Mouse (Mus musculus) liver, postnatal 0 days (tissue): ENCODE measurements around the gene Bcl2l14. TPM values are rescaled to one million over a fixed set of nuclear protein-coding genes. Genes with fewer than 3 reads are reported as not detected.

Experiments used
- ATAC-seq: fragments of 200-750 bp; cut with Nextera tagmentation; 2 replicates; pipeline ENCODE4 v1.8.0; 2017; ENCODE audit warnings: mild to moderate bottlenecking, moderate library complexity
- DNase-seq: peaks from one replicate; pipeline ENCODE4 v3.0.0-alpha.2; 2016
- H3K27ac ChIP-seq: fragments of 300-500 bp; sonication (generic); 2 replicates; pipeline ENCODE4 v1.5.1; 2014; ENCODE audit warnings: antibody characterized with exemption, moderate library complexity, mild to moderate bottlenecking, low read depth
- H3K27me3 ChIP-seq: fragments of 300-500 bp; sonication (generic); 2 replicates; pipeline ENCODE4 v1.6.1; 2014; ENCODE audit warnings: low read length, control low read depth, mixed read lengths; ENCODE audit not compliant: insufficient read depth
- H3K36me3 ChIP-seq: fragments of 300-500 bp; sonication (generic); replicated peaks from 2 replicates; pipeline ENCODE4 v1.6.1; 2014; ENCODE audit warnings: mild to moderate bottlenecking, control low read depth, low read length, moderate library complexity, mixed read lengths; ENCODE audit not compliant: insufficient read depth
- H3K4me1 ChIP-seq: fragments of 300-500 bp; sonication (generic); 2 replicates; pipeline ENCODE4 v1.6.1; 2014; ENCODE audit warnings: antibody characterized with exemption, mild to moderate bottlenecking, control low read depth; ENCODE audit not compliant: insufficient read depth
- H3K4me2 ChIP-seq: fragments of 300-500 bp; sonication (generic); 2 replicates; pipeline ENCODE4 v1.6.1; 2014; ENCODE audit warnings: low read depth, mild to moderate bottlenecking, low read length, moderate library complexity, mixed read lengths
- H3K4me3 ChIP-seq: fragments of 300-500 bp; sonication (generic); 2 replicates; pipeline ENCODE4 v1.5.1; 2014; ENCODE audit warnings: low read depth, low read length
- H3K9ac ChIP-seq: fragments of 300-500 bp; sonication (generic); replicated peaks from 2 replicates; pipeline ENCODE4 v1.6.1; 2014; ENCODE audit warnings: mild to moderate bottlenecking, moderate library complexity
- H3K9me3 ChIP-seq: fragments of 300-500 bp; sonication (generic); 2 replicates; pipeline ENCODE4 v1.6.1; 2016; ENCODE audit warnings: mild to moderate bottlenecking, control low read depth, low read length, mixed read lengths
- CTCF ChIP-seq: sonication (generic); IDR thresholded peaks from 2 replicates; pipeline ENCODE4 v1.5.1; 2016; ENCODE audit warnings: antibody characterized with exemption, low read depth
- EP300 ChIP-seq: IDR thresholded peaks from 2 replicates; pipeline ENCODE4 v1.6.1; 2016; ENCODE audit warnings: antibody characterized with exemption, low read depth, mild to moderate bottlenecking
- WGBS: fragments of 180-500 bp; shearing (Covaris S2); extraction: QIAGEN DNeasy Blood & Tissue Kit; methylation state at CpG from one replicate; pipeline ENCODE4 v1.1.7; 2014; ENCODE audit not compliant: insufficient replicate concordance; 5-methylcytosine and 5-hydroxymethylcytosine counted together
- polyA plus RNA-seq: library from polyadenylated mRNA; unstranded; fragments of >200 nt; fragmentation: Nextera tagmentation; extraction: Ambion mirVana; gene quantifications from 2 replicates; pipeline ENCODE4 v1.2.1, GENCODE M21; 2015

The Bcl2l14 gene
- polyA plus RNA-seq, 1 experiment from 2014 or later = 0.14 TPM

DNA sequence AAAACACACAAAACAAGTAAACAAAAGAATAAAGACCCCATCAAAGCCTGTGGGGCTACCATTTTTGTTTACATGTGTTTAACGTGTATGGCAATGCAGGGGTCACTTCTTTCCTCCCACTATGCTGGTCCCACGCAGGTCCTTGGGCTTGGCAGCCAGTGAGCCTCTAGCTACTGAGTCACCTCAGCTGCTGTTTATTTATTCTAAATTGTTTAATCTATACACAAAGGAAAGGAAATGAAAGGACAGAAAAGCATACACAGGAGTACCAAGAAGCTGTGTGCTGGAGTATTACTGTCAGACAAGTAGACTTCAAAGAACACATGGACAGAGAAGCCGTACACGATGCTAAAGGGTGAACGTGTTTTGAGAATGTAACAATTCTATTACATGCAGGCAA lies 47.8 kb downstream of the Bcl2l14 start:
- Histone ChIP-seq H3K9me3 (no peaks in the 10 kb centered on the region), H3K9ac (no peak overlapping the region), H3K4me3 (no peak overlapping the region), H3K27ac (peak overlapping the region; percentile 77), H3K4me1 (no peaks in the 10 kb centered on the region), H3K27me3 (no peaks in the 10 kb centered on the region), H3K36me3 (peaks cover 15% of the 10 kb centered on the region; the same call in 1 of the 2 replicates), H3K4me2 (no peak overlapping the region)
- TF ChIP-seq CTCF = no peak
- no peak for TF ChIP-seq EP300
- WGBS = 68% methylated on average over 5 of the region's 5 CpGs
- ATAC-seq (no peak), DNase-seq (no peak)

DNA sequence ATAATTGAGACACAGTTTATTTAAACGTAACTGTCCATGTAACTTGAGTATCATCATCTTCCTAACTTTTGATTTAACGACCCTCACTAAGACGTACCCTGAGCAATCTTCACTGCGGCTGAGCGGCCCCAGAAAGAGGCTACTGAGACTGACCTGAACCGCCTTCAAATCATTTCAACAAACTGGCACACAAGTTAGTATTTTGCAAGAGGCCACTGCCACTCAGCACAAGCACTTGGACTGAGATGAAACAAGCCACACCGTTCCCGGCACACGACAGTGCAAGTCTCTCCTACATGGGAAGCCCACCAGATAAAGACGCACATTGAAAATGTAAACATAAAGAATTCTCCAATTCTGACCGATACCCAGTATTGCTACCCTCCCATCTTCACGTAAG lies 52.3 kb downstream of the Bcl2l14 start:
- DNase-seq = no peak
- H3K27ac ChIP-seq = no peak overlapping the region
- no peaks in the 10 kb centered on the region for H3K27me3 ChIP-seq
- TF ChIP-seq EP300 (no peak), CTCF (no peak)
- no peak for ATAC-seq
- H3K4me3 ChIP-seq = no peak overlapping the region
- no peak overlapping the region for H3K4me2 ChIP-seq
- WGBS = 82% methylated on average over 12 of the region's 12 CpGs
- H3K9me3 ChIP-seq = no peaks in the 10 kb centered on the region
- peaks cover 45% of the 10 kb centered on the region for H3K36me3 ChIP-seq
- no peak overlapping the region for H3K9ac ChIP-seq
- H3K4me1 ChIP-seq = no peaks in the 10 kb centered on the region

DNA sequence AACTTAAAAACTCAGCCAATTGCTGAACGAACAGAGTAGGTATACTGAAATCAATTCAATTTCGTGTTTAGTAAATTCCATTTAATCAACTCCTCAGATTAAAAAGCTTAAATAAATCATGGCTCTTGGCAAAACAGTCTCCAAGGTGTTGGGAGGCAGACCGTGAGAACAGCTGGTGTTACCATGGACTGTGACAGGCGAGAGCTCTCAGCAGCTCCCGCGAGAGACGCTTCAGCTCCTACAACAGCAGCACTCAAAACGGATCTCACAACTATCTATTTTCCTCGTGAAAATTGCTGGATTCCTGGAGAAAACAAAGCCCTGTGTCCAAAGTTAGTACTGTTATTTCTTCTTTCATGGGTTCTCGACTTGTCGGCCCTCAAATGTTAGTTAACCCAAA lies 53.8 kb downstream of the Bcl2l14 start:
- no peak for DNase-seq
- Histone ChIP-seq H3K4me3 (no peak overlapping the region), H3K36me3 (peaks cover 57% of the 10 kb centered on the region), H3K4me2 (no peak overlapping the region), H3K27me3 (no peaks in the 10 kb centered on the region), H3K27ac (no peak overlapping the region), H3K9ac (no peak overlapping the region), H3K4me1 (no peaks in the 10 kb centered on the region), H3K9me3 (no peaks in the 10 kb centered on the region)
- ATAC-seq = no peak
- WGBS = 84% methylated on average over 11 of the region's 11 CpGs
- no peak for TF ChIP-seq EP300
- TF ChIP-seq CTCF = no peak

DNA sequence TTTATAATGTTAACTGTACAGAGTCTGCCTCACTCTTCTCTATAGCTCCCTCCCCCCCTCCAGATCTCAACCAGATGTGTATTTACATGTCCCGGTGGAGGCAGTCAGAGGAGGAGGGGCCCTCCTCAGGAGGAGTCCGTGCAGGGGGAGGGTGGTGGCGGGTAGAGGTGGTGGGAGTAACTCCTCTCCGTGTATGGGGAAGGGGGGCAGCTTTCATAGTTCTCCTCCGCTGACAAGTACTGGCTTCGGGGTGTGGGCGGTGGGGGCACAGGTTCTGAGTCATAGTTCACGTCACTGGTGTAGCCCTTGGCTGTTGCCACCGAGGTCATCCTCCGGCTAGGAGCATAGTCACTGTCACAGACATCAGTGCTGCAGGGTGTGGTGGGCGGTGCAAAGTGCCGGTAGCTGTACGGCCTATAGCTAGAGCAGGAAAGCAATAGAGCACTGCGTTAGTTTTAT lies 54.6 kb downstream of the Bcl2l14 start:
- no peaks in the 10 kb centered on the region for H3K27me3 ChIP-seq
- DNase-seq = no peak
- 67% methylated on average over 14 of the region's 14 CpGs for WGBS
- H3K9ac ChIP-seq = no peak overlapping the region
- ATAC-seq = no peak
- H3K9me3 ChIP-seq = no peaks in the 10 kb centered on the region
- H3K27ac ChIP-seq = no peak overlapping the region
- no peak overlapping the region for H3K4me3 ChIP-seq
- no peaks in the 10 kb centered on the region for H3K4me1 ChIP-seq
- TF ChIP-seq CTCF (no peak), EP300 (no peak)
- no peak overlapping the region for H3K4me2 ChIP-seq
- peaks cover 62% of the 10 kb centered on the region for H3K36me3 ChIP-seq

DNA sequence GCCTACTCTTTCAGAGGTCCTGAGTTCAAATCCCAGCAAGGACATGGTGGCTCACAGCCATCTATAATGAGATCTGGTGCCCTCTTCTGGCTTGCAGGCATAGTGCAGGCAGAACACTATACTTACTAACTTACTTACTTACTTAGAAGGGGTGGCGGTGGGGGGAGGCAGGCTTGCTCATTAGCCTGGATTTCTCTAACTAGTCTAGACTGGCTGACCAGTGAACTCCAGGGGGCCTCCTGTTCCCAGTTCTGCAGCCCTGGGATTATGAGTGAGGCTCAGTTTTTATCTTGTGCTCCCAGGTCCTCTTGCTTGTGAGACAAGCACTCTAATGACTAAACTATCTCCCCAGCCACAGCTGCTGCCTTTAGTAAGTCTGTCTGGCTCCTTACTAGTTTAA lies 58.0 kb downstream of the Bcl2l14 start:
- Histone ChIP-seq H3K9me3 (no peaks in the 10 kb centered on the region), H3K4me3 (no peak overlapping the region), H3K9ac (no peak overlapping the region), H3K36me3 (peaks cover 67% of the 10 kb centered on the region), H3K27ac (no peak overlapping the region), H3K4me2 (no peak overlapping the region), H3K27me3 (no peaks in the 10 kb centered on the region), H3K4me1 (no peaks in the 10 kb centered on the region)
- DNase-seq (peak; percentile 31), ATAC-seq (peak; percentile 33; the same call in 1 of the 2 replicates)
- TF ChIP-seq CTCF (peak; percentile 66), EP300 (peak; percentile 44; the same call in 1 of the 2 replicates)
- 91% methylated on average over 1 of the region's 1 CpGs for WGBS

DNA sequence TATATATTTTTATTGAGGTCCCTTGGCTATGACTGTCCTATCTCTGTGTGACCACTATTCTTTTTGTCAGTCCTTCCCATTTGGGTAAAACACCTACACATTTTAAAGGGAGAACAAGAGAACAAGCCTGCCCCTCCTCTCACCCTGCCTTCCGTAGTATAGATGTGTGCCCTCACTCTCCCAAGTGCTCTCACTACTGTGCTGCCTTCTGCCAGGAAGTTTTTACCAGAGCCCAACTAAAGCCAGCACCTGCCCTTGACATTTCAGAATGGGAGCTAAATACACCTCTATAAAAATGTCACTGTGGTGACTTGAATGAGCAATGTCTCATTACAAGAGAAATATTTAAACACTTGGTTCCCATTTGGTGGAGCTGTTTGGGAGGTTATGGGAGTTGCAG lies 62.3 kb downstream of the Bcl2l14 start:
- peaks cover 63% of the 10 kb centered on the region for H3K36me3 ChIP-seq
- H3K27me3 ChIP-seq = no peaks in the 10 kb centered on the region
- no peak overlapping the region for H3K9ac ChIP-seq
- no peak for DNase-seq
- H3K27ac ChIP-seq = no peak overlapping the region
- TF ChIP-seq EP300 (no peak), CTCF (no peak)
- H3K4me1 ChIP-seq = no peaks in the 10 kb centered on the region
- no peak for ATAC-seq
- H3K4me3 ChIP-seq = no peak overlapping the region
- WGBS = 83% methylated on average over 1 of the region's 1 CpGs
- no peak overlapping the region for H3K4me2 ChIP-seq
- no peaks in the 10 kb centered on the region for H3K9me3 ChIP-seq

DNA sequence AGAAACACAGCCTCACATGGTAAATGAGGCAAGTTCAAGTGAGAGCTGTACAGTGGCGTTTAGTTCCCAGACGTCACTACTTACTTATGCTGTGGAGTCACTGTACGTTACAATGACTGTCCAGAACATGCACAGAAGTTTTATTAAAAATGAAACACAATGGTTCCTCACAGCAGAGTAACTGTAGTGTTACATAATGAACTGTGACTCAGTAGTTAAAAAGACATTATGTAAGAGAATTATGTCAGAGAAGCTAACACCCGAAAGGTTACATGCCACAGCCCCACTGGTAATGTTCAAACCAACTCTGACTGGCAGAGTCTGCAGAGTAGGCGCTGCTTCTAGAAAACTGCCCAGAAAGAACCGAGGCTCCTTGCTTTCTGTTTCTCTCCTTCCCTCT lies 65.1 kb downstream of the Bcl2l14 start:
- Histone ChIP-seq H3K4me3 (no peak overlapping the region), H3K27me3 (no peaks in the 10 kb centered on the region), H3K4me2 (no peak overlapping the region), H3K27ac (no peak overlapping the region), H3K4me1 (no peaks in the 10 kb centered on the region), H3K36me3 (peaks cover 55% of the 10 kb centered on the region), H3K9ac (no peak overlapping the region), H3K9me3 (no peaks in the 10 kb centered on the region)
- WGBS = 81% methylated on average over 6 of the region's 6 CpGs
- no peak for TF ChIP-seq CTCF
- no peak for TF ChIP-seq EP300
- no peak for ATAC-seq
- DNase-seq = no peak
